Mouse (Mus musculus) heart, embryonic 15.5 days (tissue): Measurements from ENCODE around the gene Cep89. TPM values are rescaled to one million over a fixed set of nuclear protein-coding genes. Genes with fewer than 3 reads are reported as not detected.

Experiments used
- ATAC-seq: fragments of 200-750 bp; cut with Nextera tagmentation; replicated peaks from 2 replicates; pipeline ENCODE4 v1.8.0; 2017; ENCODE audit warnings: low read depth, moderate TSS enrichment; ENCODE audit not compliant: insufficient number of reproducible peaks, insufficient read depth, low FRiP score
- H3K27ac ChIP-seq: fragments of 300-500 bp; sonication (generic); 2 replicates; pipeline ENCODE4 v1.5.1; 2015; ENCODE audit warnings: mild to moderate bottlenecking, inconsistent platforms
- H3K27me3 ChIP-seq: fragments of 300-500 bp; sonication (generic); 2 replicates; pipeline ENCODE4 v1.6.1; 2015; ENCODE audit warnings: inconsistent platforms
- H3K36me3 ChIP-seq: fragments of 300-500 bp; sonication (generic); 2 replicates; pipeline ENCODE4 v1.6.1; 2015; ENCODE audit warnings: mild to moderate bottlenecking, inconsistent platforms
- H3K4me1 ChIP-seq: fragments of 300-500 bp; sonication (generic); replicated peaks from 2 replicates; pipeline ENCODE4 v1.6.1; 2015; ENCODE audit warnings: inconsistent platforms
- H3K4me2 ChIP-seq: fragments of 300-500 bp; sonication (generic); 2 replicates; pipeline ENCODE4 v1.6.1; 2015; ENCODE audit warnings: inconsistent platforms, mild to moderate bottlenecking, moderate library complexity
- H3K4me3 ChIP-seq: fragments of 300-500 bp; sonication (generic); 2 replicates; pipeline ENCODE4 v1.5.1; 2015; ENCODE audit warnings: mild to moderate bottlenecking, inconsistent platforms
- H3K9ac ChIP-seq: fragments of 300-500 bp; sonication (generic); 2 replicates; pipeline ENCODE4 v1.6.1; 2015; ENCODE audit warnings: mild to moderate bottlenecking, inconsistent platforms
- H3K9me3 ChIP-seq: fragments of 300-500 bp; sonication (generic); replicated peaks from 2 replicates; pipeline ENCODE4 v1.6.1; 2016; ENCODE audit warnings: inconsistent platforms
- WGBS: fragments of 180-500 bp; shearing (Covaris S2); methylation state at CpG from one replicate; pipeline ENCODE4 v1.1.7; 2015; ENCODE audit warnings: mixed read lengths; 5-methylcytosine and 5-hydroxymethylcytosine counted together
- polyA plus RNA-seq: library from polyadenylated mRNA; unstranded; fragments of >200 nt; fragmentation: Nextera tagmentation; extraction: Ambion mirVana; gene quantifications from 2 replicates; pipeline ENCODE4 v1.2.1, GENCODE M21; 2015

Gene Cep89
- polyA plus RNA-seq = 36.9 and 41.7 TPM in 2 replicates

GRCm38 (mm10) chr7:35396542-35397168 is at the start of gene Cep89, which contains the start of gene Faap24:
Cep89 (plus strand) TSS chr7:35397035.
Faap24 (minus strand) TSS chr7:35396836.
- under 1% methylated on average over 28 of the region's 28 CpGs for WGBS
- peak; percentile 92 for ATAC-seq

GRCm38 (mm10) chr7:35347918-35348700 is 48.7 kb upstream of the Cep89 start:
- ATAC-seq = no peak
- H3K27ac ChIP-seq = no peak overlapping the region
- H3K27me3 ChIP-seq = no peaks in the 10 kb centered on the region
- H3K4me2 ChIP-seq = no peak overlapping the region
- 45% methylated on average over 18 of the region's 18 CpGs for WGBS
- no peak overlapping the region for H3K4me3 ChIP-seq
- H3K9me3 ChIP-seq = no peaks in the 10 kb centered on the region
- no peaks in the 10 kb centered on the region for H3K4me1 ChIP-seq
- no peaks in the 10 kb centered on the region for H3K36me3 ChIP-seq
- H3K9ac ChIP-seq = no peak overlapping the region

More at GRCm38 (mm10) chr7:35396542-35397168, at the start of gene Cep89, which contains the start of gene Faap24:
- peak within 1 kb of the TSS; percentile 63 for H3K9ac ChIP-seq
- H3K9me3 ChIP-seq = no peaks in the 10 kb centered on the region
- peak within 1 kb of the TSS; percentile 71 for H3K4me3 ChIP-seq
- peak within 1 kb of the TSS; percentile 32; the same call in 1 of the 2 replicates for H3K27ac ChIP-seq
- peaks cover 17% of the 10 kb centered on the region for H3K4me1 ChIP-seq
- no peaks in the 10 kb centered on the region for H3K27me3 ChIP-seq
- peak within 1 kb of the TSS; percentile 87 for H3K4me2 ChIP-seq
- H3K36me3 ChIP-seq = peaks cover 33% of the 10 kb centered on the region; the same call in 1 of the 2 replicates

- H3K27me3 ChIP-seq = no peaks in the 10 kb centered on the region
- no peak overlapping the region for H3K9ac ChIP-seq
- 89% methylated on average over 4 of the region's 4 CpGs for WGBS
- no peak overlapping the region for H3K27ac ChIP-seq
- no peaks in the 10 kb centered on the region for H3K4me1 ChIP-seq
- no peaks in the 10 kb centered on the region for H3K9me3 ChIP-seq
- no peaks in the 10 kb centered on the region for H3K36me3 ChIP-seq
- H3K4me2 ChIP-seq = no peak overlapping the region
- H3K4me3 ChIP-seq = no peak overlapping the region
- ATAC-seq = no peak
Measured at GRCm38 (mm10) chr7:35349022-35349421, 47.8 kb upstream of the Cep89 start.

GRCm38 (mm10) chr7:35349886-35350684 is 46.8 kb upstream of the Cep89 start:
- H3K4me2 ChIP-seq = no peak overlapping the region
- ATAC-seq = no peak

GRCm38 (mm10) chr7:35351155-35351554 is 45.7 kb upstream of the Cep89 start:
- H3K4me3 ChIP-seq = no peak overlapping the region
- H3K27ac ChIP-seq = no peak overlapping the region
- H3K36me3 ChIP-seq = no peaks in the 10 kb centered on the region
- no peak overlapping the region for H3K4me2 ChIP-seq
- no peaks in the 10 kb centered on the region for H3K4me1 ChIP-seq
- WGBS = 82% methylated on average over 3 of the region's 3 CpGs
- H3K9ac ChIP-seq = no peak overlapping the region
- no peak for ATAC-seq
- no peaks in the 10 kb centered on the region for H3K9me3 ChIP-seq
- H3K27me3 ChIP-seq = no peaks in the 10 kb centered on the region

More at GRCm38 (mm10) chr7:35349886-35350684, 46.8 kb upstream of the Cep89 start:
- no peaks in the 10 kb centered on the region for H3K27me3 ChIP-seq
- 88% methylated on average over 8 of the region's 8 CpGs for WGBS
- H3K4me1 ChIP-seq = no peaks in the 10 kb centered on the region
- H3K27ac ChIP-seq = no peak overlapping the region
- no peak overlapping the region for H3K9ac ChIP-seq
- no peaks in the 10 kb centered on the region for H3K36me3 ChIP-seq
- no peak overlapping the region for H3K4me3 ChIP-seq
- H3K9me3 ChIP-seq = no peaks in the 10 kb centered on the region

- H3K9ac ChIP-seq = no peak overlapping the region
- H3K27ac ChIP-seq = no peak overlapping the region
- no peaks in the 10 kb centered on the region for H3K9me3 ChIP-seq
- H3K27me3 ChIP-seq = no peaks in the 10 kb centered on the region
- no peak overlapping the region for H3K4me3 ChIP-seq
- 94% methylated on average over 15 of the region's 15 CpGs for WGBS
- ATAC-seq = no peak
- no peaks in the 10 kb centered on the region for H3K4me1 ChIP-seq
- no peak overlapping the region for H3K4me2 ChIP-seq
- no peaks in the 10 kb centered on the region for H3K36me3 ChIP-seq
Measured at GRCm38 (mm10) chr7:35353306-35353705, 43.5 kb upstream of the Cep89 start.

- WGBS = 54% methylated on average over 5 of the region's 5 CpGs
- Histone ChIP-seq H3K36me3 (no peaks in the 10 kb centered on the region), H3K9ac (no peak overlapping the region), H3K4me1 (no peaks in the 10 kb centered on the region), H3K27me3 (no peaks in the 10 kb centered on the region), H3K4me3 (no peak overlapping the region), H3K9me3 (no peaks in the 10 kb centered on the region), H3K27ac (no peak overlapping the region), H3K4me2 (no peak overlapping the region)
- ATAC-seq = no peak
Measured at GRCm38 (mm10) chr7:35355303-35355872, 41.4 kb upstream of the Cep89 start.

GRCm38 (mm10) chr7:35357621-35358020 is 39.2 kb upstream of the Cep89 start:
- Histone ChIP-seq H3K9me3 (no peaks in the 10 kb centered on the region), H3K9ac (no peak overlapping the region), H3K36me3 (no peaks in the 10 kb centered on the region), H3K27me3 (no peaks in the 10 kb centered on the region), H3K4me2 (no peak overlapping the region), H3K4me3 (no peak overlapping the region), H3K27ac (no peak overlapping the region), H3K4me1 (peaks cover 9% of the 10 kb centered on the region)
- 79% methylated on average over 12 of the region's 12 CpGs for WGBS
- ATAC-seq = no peak

- Histone ChIP-seq H3K9ac (no peak overlapping the region), H3K9me3 (no peaks in the 10 kb centered on the region), H3K36me3 (no peaks in the 10 kb centered on the region), H3K27ac (no peak overlapping the region), H3K4me1 (peaks cover 19% of the 10 kb centered on the region), H3K27me3 (no peaks in the 10 kb centered on the region), H3K4me3 (no peak overlapping the region), H3K4me2 (no peak overlapping the region)
- whole genome bisulfite sequencing = 38% methylated on average over 5 of the region's 5 CpGs
- ATAC-seq = no peak
Measured at GRCm38 (mm10) chr7:35362253-35362652, 34.6 kb upstream of the Cep89 start.

- no peaks in the 10 kb centered on the region for H3K9me3 ChIP-seq
- H3K4me1 ChIP-seq = peaks cover 19% of the 10 kb centered on the region
- no peak for ATAC-seq
- no peak overlapping the region for H3K27ac ChIP-seq
- no peak overlapping the region for H3K4me3 ChIP-seq
- no peaks in the 10 kb centered on the region for H3K36me3 ChIP-seq
- H3K4me2 ChIP-seq = no peak overlapping the region
- no peaks in the 10 kb centered on the region for H3K27me3 ChIP-seq
- WGBS = 70% methylated on average over 5 of the region's 5 CpGs
- H3K9ac ChIP-seq = no peak overlapping the region
Measured at GRCm38 (mm10) chr7:35362868-35363267, 34.0 kb upstream of the Cep89 start.
